Mouse (Mus musculus) lung, postnatal 0 days (tissue): ENCODE results near the gene Capn8.

ENCODE experiments used
- CTCF ChIP-seq: IDR thresholded peaks from 2 replicates; pipeline ENCODE4 v1.5.1; 2016; ENCODE audit warnings: antibody characterized with exemption, mild to moderate bottlenecking
- EP300 ChIP-seq: IDR thresholded peaks from 2 replicates; pipeline ENCODE4 v1.6.1; 2016; ENCODE audit warnings: antibody characterized with exemption, mild to moderate bottlenecking, control low read depth

DNA sequence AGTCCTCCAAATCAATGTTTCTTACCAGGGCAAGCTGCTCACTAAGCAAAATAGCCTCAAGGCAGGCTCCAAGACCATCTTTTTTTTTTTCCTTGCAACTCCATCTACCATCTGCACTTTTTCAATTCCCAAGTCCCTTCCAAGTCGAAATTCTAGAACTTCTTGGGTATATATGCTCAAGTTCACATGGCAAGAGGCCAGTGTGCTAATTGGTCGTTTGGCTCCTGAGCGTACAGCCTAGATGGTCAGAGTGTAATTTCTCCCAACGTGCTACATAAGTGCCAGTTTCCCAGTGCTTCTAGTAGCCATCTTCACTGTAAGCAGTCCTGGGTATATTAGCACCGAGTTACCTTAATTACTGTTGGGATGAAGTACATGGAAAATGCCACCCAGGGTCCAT lies 41.8 kb upstream of the Capn8 start:
- TF ChIP-seq EP300 (no peak), CTCF (no peak)
